8 mouse cellular contexts compared by ENCODE assay signal in genomic region chr4:59760636-59761364, GRCm38 (mm10). TPM values are rescaled to one million over a fixed set of nuclear protein-coding genes. Genes with fewer than 3 reads are reported as not detected.
A peak's percentile ranks its signal among the peaks of the same experiment; 100 is the strongest.
DNase-seq lines count a peak whose midpoint lies in the region; ATAC-seq and TF ChIP-seq lines count a peak whose summit lies in the region.
"Had no signal": no experiment of that assay in that cellular context is flagged by ENCODE, and none has a peak within 500 bp of the region (broad histone marks: within the 10 kb centered on the region; RNA-seq: fewer than 3 reads in every experiment).

No protein-coding gene starts in this region.

- WGBS in midbrain, postnatal 0 days = 59% methylated on average over 10 of the region's 10 CpGs

- no peaks in the 10 kb centered on the region for H3K4me1 ChIP-seq in midbrain, postnatal 0 days (ENCODE audit: insufficient read depth, low read length)

- H3K9me3 ChIP-seq in midbrain, postnatal 0 days (ENCODE audit: low read length) = no peaks in the 10 kb centered on the region
- H3K9me3 ChIP-seq: limb, embryonic 13.5 days had no signal

- H3K27me3 ChIP-seq in midbrain, postnatal 0 days (ENCODE audit: insufficient read depth, low read length) = no peaks in the 10 kb centered on the region
- H3K27me3 ChIP-seq: limb, embryonic 13.5 days had no signal

- peak in 1 of 2 experiments; percentile 32 for DNase-seq in left cerebral cortex, adult 2 months (ENCODE audit: extremely low spot score in 1 of 2, low spot score in 2 of 2)
- DNase-seq in left cerebral cortex, adult 11 months (ENCODE audit: low spot score) = no peak
- DNase-seq in ES-CJ7 (ENCODE audit: low read depth, low spot score) = peak; percentile 38
- peak; percentile 56 to 65 for DNase-seq in adrenal gland, postnatal 36 days
- peak; percentile 42 for DNase-seq in induced T-regulatory cell, adult 2 months (ENCODE audit: low read depth)
- peak; percentile 51 for DNase-seq in midbrain, postnatal 0 days (ENCODE audit: low spot score)
- no peak for DNase-seq in cerebellum, adult 9-10 months

- H3K27ac ChIP-seq in left cerebral cortex, adult 2 months = no peak overlapping the region
- H3K27ac ChIP-seq in midbrain, postnatal 0 days (ENCODE audit: low read depth, low read length) = no peak overlapping the region
- H3K27ac ChIP-seq: limb, embryonic 13.5 days had no signal

- ATAC-seq in midbrain, postnatal 0 days (ENCODE audit: low FRiP score) = no peak

- intact Hi-C loops in left cerebral cortex, adult 2 months (cut with DNase I) = no loop called here

- H3K4me3 ChIP-seq in left cerebral cortex, adult 2 months = no peak overlapping the region
- no peak overlapping the region for H3K4me3 ChIP-seq in midbrain, postnatal 0 days (ENCODE audit: low read depth, low read length)
- H3K4me3 ChIP-seq: limb, embryonic 13.5 days had no signal

- TF ChIP-seq CTCF in left cerebral cortex, adult 2 months (IDR thresholded peaks at IDR 0.05) = peak; percentile 60
- TF ChIP-seq CTCF in midbrain, postnatal 0 days (IDR thresholded peaks at IDR 0.05) = peak; percentile 74

- no peak overlapping the region for H3K4me2 ChIP-seq in midbrain, postnatal 0 days (ENCODE audit: low read depth, low read length, poor library complexity, severe bottlenecking)
- H3K4me2 ChIP-seq: limb, embryonic 13.5 days had no signal

- no peaks in the 10 kb centered on the region for H3K36me3 ChIP-seq in midbrain, postnatal 0 days (ENCODE audit: insufficient read depth, low read length)
- H3K36me3 ChIP-seq: limb, embryonic 13.5 days had no signal

- H3K9ac ChIP-seq in midbrain, postnatal 0 days (replicated peaks; ENCODE audit: low read length, poor library complexity, severe bottlenecking) = no peak overlapping the region
- H3K9ac ChIP-seq: limb, embryonic 13.5 days had no signal

RNA-seq across cellular contexts. Expression of gene Inip, which starts 40.6 kb away (rescaled TPM):
- 10 to 100 TPM; 22.3 to 23.1 TPM for total RNA-seq in left cerebral cortex, adult 2 months (2021)
- 10 to 100 TPM; 14.0 to 18.1 TPM for total RNA-seq in adrenal gland, postnatal 36 days (2021)
- total RNA-seq in midbrain, postnatal 0 days (2014; rRNA removed) = 20.8 and 26.8 TPM in 2 replicates
- 33.0 and 35.8 TPM in 2 replicates for polyA plus RNA-seq in midbrain, postnatal 0 days (2015; fragmentation: Nextera tagmentation; extraction: Ambion mirVana)

RNA-seq across cellular contexts. Expression of gene Snx30, which starts 44.8 kb away (rescaled TPM):
- total RNA-seq in left cerebral cortex, adult 2 months (2021) = 10 to 100 TPM; 33.4 to 37.2 TPM
- 1 to 10 TPM; 5.7 to 6.0 TPM for total RNA-seq in adrenal gland, postnatal 36 days (2021)
- total RNA-seq in midbrain, postnatal 0 days (2014; rRNA removed) = 37.8 and 39.6 TPM in 2 replicates
- polyA plus RNA-seq in midbrain, postnatal 0 days (2015; fragmentation: Nextera tagmentation; extraction: Ambion mirVana) = 18.1 and 21.7 TPM in 2 replicates

Comparison
In these comparisons a context has a peak if more than half of its experiments do, and no peak if none do; other contexts are left out.
1. DNase-seq: peak in ES-CJ7 (single experiment), adrenal gland, postnatal 36 days (2 of 2), induced T-regulatory cell, adult 2 months (single experiment) and midbrain, postnatal 0 days (single experiment); none in left cerebral cortex, adult 11 months (single experiment) and cerebellum, adult 9-10 months (single experiment).